Mouse (Mus musculus) heart, postnatal 36 days (tissue): Measurements from ENCODE around the gene Vim. TPM values are rescaled to one million over a fixed set of nuclear protein-coding genes. Genes with fewer than 3 reads are reported as not detected.
"Not testable (repeated sequence)": the region's sequence is repeated elsewhere in the genome, so short reads cannot be mapped to it uniquely, and the experiment has no call there.

Experiments
- DNase-seq, 2 experiments: peaks; one replicate each; pipeline ENCODE4 v3.0.0; 2021 to 2022
- intact Hi-C: fragments of 180-260 bp; cut with DNase I; formaldehyde crosslinking; loops from one replicate; pipeline ENCODE4 v1.15.1; 2025
- total RNA-seq, 2 experiments: library from RNA; stranded (reverse); gene quantifications; 2 replicates each; pipeline ENCODE4 v1.2.3; 2021

Vim gene
- total RNA-seq, 2 experiments from 2014 or later: 352 to 374 TPM

DNA sequence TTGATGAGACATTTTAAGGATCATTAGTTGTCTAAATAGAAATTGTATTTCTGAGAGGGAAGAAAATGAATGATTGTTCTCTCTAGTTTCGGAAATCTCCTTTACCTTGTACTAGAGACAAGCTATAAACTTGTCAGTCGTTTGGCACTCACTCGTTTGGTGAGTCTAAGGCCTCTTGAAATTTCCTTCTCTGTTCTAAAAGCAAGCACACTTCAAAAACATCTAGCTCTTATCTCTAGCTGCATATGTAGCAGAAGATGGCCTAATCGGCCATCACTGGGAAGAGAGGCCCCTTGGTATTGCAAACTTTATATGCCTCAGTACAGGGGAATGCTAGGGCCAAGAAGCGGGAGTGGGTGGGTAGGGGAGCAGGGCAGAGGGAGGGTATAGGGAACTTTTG lies 29.9 kb downstream of the Vim start:
- intact Hi-C loops, DNase-seq: not testable (repeated sequence)

- no peak for DNase-seq
- intact Hi-C loops: loop anchor here (10.0 kb wide), 1 partner anchor 225 kb away; no protein-coding TSS in a partner anchor
Observed at GRCm38 (mm10) chr2:13630136-13630832, 56.6 kb downstream of the Vim start.

Other genes with a start within 250 kb of the Vim start
- gene Cubn, start 82.1 kb upstream of the Vim start, total RNA-seq: under 1 TPM; 0.72 to 0.76 TPM
- 1 to 10 TPM; 6.5 to 8.0 TPM for gene Trdmt1, start 29.3 kb upstream of the Vim start, total RNA-seq
- 1 to 10 TPM; 1.5 to 1.8 TPM for gene St8sia6, start 220.1 kb downstream of the Vim start, total RNA-seq